Mouse (Mus musculus): ENCODE measurements around the gene Cpvl. TPM values are rescaled to one million over a fixed set of nuclear protein-coding genes. Genes with fewer than 3 reads are reported as not detected.
A peak's percentile ranks its signal among the peaks of the same experiment; 100 is the strongest.

The Cpvl gene
- polyA plus RNA-seq, 1 experiment from 2014 or later, result 0.59 TPM

- Histone ChIP-seq H3K9me3 (replicated peaks; ENCODE audit: low read length) (no peaks in the 10 kb centered on the region), H3K27me3 (ENCODE audit: insufficient read depth, low read length) (0 out of 2 replicates have a peak, but pooled peaks cover 4% of the 10 kb centered on the region), H3K4me3 (replicated peaks; ENCODE audit: low read depth, low read length) (no peak overlapping the region), H3K27ac (no peak overlapping the region), H3K4me2 (ENCODE audit: low read length) (no peak overlapping the region), H3K36me3 (ENCODE audit: insufficient read depth, low read length) (no peaks in the 10 kb centered on the region), H3K4me1 (replicated peaks; ENCODE audit: insufficient read depth, low read length) (0 out of 2 replicates have a peak, but pooled peaks cover 4% of the 10 kb centered on the region), H3K9ac (ENCODE audit: low read depth, low read length) (no peak overlapping the region)
- 76% methylated on average over 3 of the region's 3 CpGs for WGBS
- ATAC-seq (replicated peaks; ENCODE audit: low FRiP score, low read depth), result no peak
- DNase-seq (ENCODE audit: low spot score), result no peak
- no peak for TF ChIP-seq CTCF (IDR thresholded peaks at IDR 0.05; ENCODE audit: low read depth)
Measured at GRCm38 (mm10) chr6:53992386-53992785, 13.9 kb upstream of the Cpvl start.

- ATAC-seq (replicated peaks; ENCODE audit: low FRiP score, low read depth), result no peak; the same call in 1 of the 2 replicates
- Histone ChIP-seq H3K4me2 (ENCODE audit: low read length) (no peak overlapping the region), H3K27ac (no peak overlapping the region), H3K27me3 (ENCODE audit: insufficient read depth, low read length) (peaks cover 10% of the 10 kb centered on the region; the same call in 1 of the 2 replicates), H3K4me1 (replicated peaks; ENCODE audit: insufficient read depth, low read length) (no peaks in the 10 kb centered on the region), H3K4me3 (replicated peaks; ENCODE audit: low read depth, low read length) (no peak overlapping the region), H3K36me3 (ENCODE audit: insufficient read depth, low read length) (no peaks in the 10 kb centered on the region), H3K9me3 (replicated peaks; ENCODE audit: low read length) (no peaks in the 10 kb centered on the region), H3K9ac (ENCODE audit: low read depth, low read length) (no peak overlapping the region)
- TF ChIP-seq CTCF (IDR thresholded peaks at IDR 0.05; ENCODE audit: low read depth), result no peak
- 40% methylated on average over 3 of the region's 3 CpGs for WGBS
- DNase-seq (ENCODE audit: low spot score), result peak; percentile 54
Measured at GRCm38 (mm10) chr6:53987235-53987634, 8.8 kb upstream of the Cpvl start.

GRCm38 (mm10) chr6:53986273-53986985 lies 8.0 kb upstream of the Cpvl start:
- no peak overlapping the region for H3K9ac ChIP-seq (ENCODE audit: low read depth, low read length)
- WGBS, result 64% methylated on average over 14 of the region's 14 CpGs
- DNase-seq (ENCODE audit: low spot score) (no peak), ATAC-seq (replicated peaks; ENCODE audit: low FRiP score, low read depth) (no peak)
- H3K4me1 ChIP-seq (replicated peaks; ENCODE audit: insufficient read depth, low read length), result no peaks in the 10 kb centered on the region
- H3K9me3 ChIP-seq (replicated peaks; ENCODE audit: low read length), result no peaks in the 10 kb centered on the region
- H3K27me3 ChIP-seq (ENCODE audit: insufficient read depth, low read length), result peaks cover 10% of the 10 kb centered on the region; the same call in 1 of the 2 replicates
- no peak for TF ChIP-seq CTCF (IDR thresholded peaks at IDR 0.05; ENCODE audit: low read depth)
- H3K36me3 ChIP-seq (ENCODE audit: insufficient read depth, low read length), result no peaks in the 10 kb centered on the region
- no peak overlapping the region for H3K4me2 ChIP-seq (ENCODE audit: low read length)
- H3K27ac ChIP-seq, result no peak overlapping the region
- no peak overlapping the region for H3K4me3 ChIP-seq (replicated peaks; ENCODE audit: low read depth, low read length)

GRCm38 (mm10) chr6:53983820-53984219 lies 5.3 kb upstream of the Cpvl start:
- Histone ChIP-seq H3K4me1 (replicated peaks; ENCODE audit: insufficient read depth, low read length) (no peaks in the 10 kb centered on the region), H3K4me2 (ENCODE audit: low read length) (no peak overlapping the region), H3K9ac (ENCODE audit: low read depth, low read length) (no peak overlapping the region), H3K27ac (no peak overlapping the region), H3K27me3 (ENCODE audit: insufficient read depth, low read length) (peaks cover 6% of the 10 kb centered on the region; the same call in 1 of the 2 replicates), H3K36me3 (ENCODE audit: insufficient read depth, low read length) (no peaks in the 10 kb centered on the region), H3K9me3 (replicated peaks; ENCODE audit: low read length) (no peaks in the 10 kb centered on the region), H3K4me3 (replicated peaks; ENCODE audit: low read depth, low read length) (no peak overlapping the region)
- DNase-seq (ENCODE audit: low spot score) (no peak), ATAC-seq (replicated peaks; ENCODE audit: low FRiP score, low read depth) (no peak)
- TF ChIP-seq CTCF (IDR thresholded peaks at IDR 0.05; ENCODE audit: low read depth), result no peak
- WGBS, result 73% methylated on average over 6 of the region's 6 CpGs

GRCm38 (mm10) chr6:53982612-53983011 lies 4.1 kb upstream of the Cpvl start:
- Histone ChIP-seq H3K4me2 (ENCODE audit: low read length) (no peak overlapping the region), H3K9me3 (replicated peaks; ENCODE audit: low read length) (no peaks in the 10 kb centered on the region), H3K9ac (ENCODE audit: low read depth, low read length) (no peak overlapping the region), H3K4me1 (replicated peaks; ENCODE audit: insufficient read depth, low read length) (no peaks in the 10 kb centered on the region), H3K27me3 (ENCODE audit: insufficient read depth, low read length) (peaks cover 6% of the 10 kb centered on the region; the same call in 1 of the 2 replicates), H3K27ac (no peak overlapping the region), H3K4me3 (replicated peaks; ENCODE audit: low read depth, low read length) (no peak overlapping the region), H3K36me3 (ENCODE audit: insufficient read depth, low read length) (no peaks in the 10 kb centered on the region)
- ATAC-seq (replicated peaks; ENCODE audit: low FRiP score, low read depth), result no peak
- 51% methylated on average over 4 of the region's 4 CpGs for WGBS
- TF ChIP-seq CTCF (IDR thresholded peaks at IDR 0.05; ENCODE audit: low read depth), result peak; percentile 29; the same call in 1 of the 2 replicates
- no peak for DNase-seq (ENCODE audit: low spot score)

GRCm38 (mm10) chr6:53982047-53982600 lies 3.7 kb upstream of the Cpvl start:
- H3K9me3 ChIP-seq (replicated peaks; ENCODE audit: low read length), result no peaks in the 10 kb centered on the region
- no peak for TF ChIP-seq CTCF (IDR thresholded peaks at IDR 0.05; ENCODE audit: low read depth)
- DNase-seq (ENCODE audit: low spot score) (no peak), ATAC-seq (replicated peaks; ENCODE audit: low FRiP score, low read depth) (no peak)
- H3K9ac ChIP-seq (ENCODE audit: low read depth, low read length), result no peak overlapping the region
- H3K4me1 ChIP-seq (replicated peaks; ENCODE audit: insufficient read depth, low read length), result no peaks in the 10 kb centered on the region
- peaks cover 6% of the 10 kb centered on the region; the same call in 1 of the 2 replicates for H3K27me3 ChIP-seq (ENCODE audit: insufficient read depth, low read length)
- no peak overlapping the region for H3K27ac ChIP-seq
- H3K36me3 ChIP-seq (ENCODE audit: insufficient read depth, low read length), result no peaks in the 10 kb centered on the region
- 52% methylated on average over 9 of the region's 9 CpGs for WGBS
- no peak overlapping the region for H3K4me3 ChIP-seq (replicated peaks; ENCODE audit: low read depth, low read length)
- no peak overlapping the region for H3K4me2 ChIP-seq (ENCODE audit: low read length)
